Mouse (Mus musculus): ENCODE results near the gene F12.

The F12 gene

DNA sequence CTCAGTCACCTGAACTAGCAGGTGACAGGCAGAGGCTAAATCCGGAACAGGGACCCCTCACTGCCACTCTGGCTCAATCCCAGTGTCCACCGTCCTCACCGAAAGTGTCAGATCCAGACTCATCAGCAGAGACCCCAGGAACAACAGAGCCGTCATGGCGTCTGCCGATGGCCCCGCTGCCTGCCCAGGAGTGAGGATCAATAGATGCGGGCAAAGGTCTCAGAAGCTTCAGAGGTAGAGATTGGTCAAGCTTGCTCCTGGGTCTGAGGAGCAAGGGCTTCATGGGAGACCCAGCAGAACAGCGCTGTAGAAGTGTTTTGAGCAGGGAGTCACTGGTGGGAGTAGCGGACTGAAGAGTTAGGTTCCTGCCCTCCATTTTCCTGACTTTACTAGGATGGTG, at the start of gene F12:
TSS of gene F12 (minus strand) at position 181 of the 400 bp plus-strand sequence.
- in situ Hi-C loops (cut with MboI; ENCODE audit: unreplicated experiment in 2 of 2) = loop anchor here in 1 of 2 experiments (5.0 kb wide), 1 partner anchor 41 kb away; no protein-coding TSS in a partner anchor

- in situ Hi-C loops (cut with MboI; ENCODE audit: unreplicated experiment in 2 of 2) = loop anchor here (5.0 kb wide), 1 partner anchor 36 kb away; the partner anchor contains the start of gene Pdlim7 (in 2 of the 2)
Observed at GRCm38 (mm10) chr13:55476256-55476655, 49.7 kb upstream of the F12 start.

DNA sequence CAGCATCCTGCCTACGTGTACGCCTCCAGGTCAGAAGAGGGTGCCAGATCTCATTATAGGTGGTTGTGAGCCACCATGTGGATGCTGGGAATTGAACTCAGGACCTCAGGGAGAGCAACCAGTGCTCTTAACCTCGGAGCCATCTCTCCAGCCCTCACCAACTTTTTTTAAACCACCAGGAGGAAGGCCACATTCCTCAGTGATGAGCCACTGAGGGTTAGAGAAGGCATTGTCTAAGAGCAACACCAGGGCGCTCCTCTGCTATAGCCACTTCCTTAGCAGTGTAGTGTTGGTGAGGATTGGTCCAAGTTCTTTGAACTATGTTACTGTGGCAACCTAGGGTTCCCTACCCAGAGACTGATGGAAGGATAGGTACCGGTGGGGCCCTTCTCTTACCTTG, 49.2 kb upstream of the F12 start:
- in situ Hi-C loops (cut with MboI; ENCODE audit: unreplicated experiment in 2 of 2) = loop anchor here (5.0 kb wide), 1 partner anchor 37 kb away; the partner anchor contains the start of gene Pdlim7 (in 2 of the 2)

- in situ Hi-C loops (cut with MboI; ENCODE audit: unreplicated experiment in 2 of 2) = loop anchor here (5.0 kb wide), 1 partner anchor 38 kb away; the partner anchor contains the start of gene Pdlim7 (in 2 of the 2)
Observed at GRCm38 (mm10) chr13:55474621-55475069, 48.1 kb upstream of the F12 start.

GRCm38 (mm10) chr13:55473961-55474360, 47.4 kb upstream of the F12 start:
- in situ Hi-C loops (cut with MboI; ENCODE audit: unreplicated experiment in 2 of 2) = no loop called here

DNA sequence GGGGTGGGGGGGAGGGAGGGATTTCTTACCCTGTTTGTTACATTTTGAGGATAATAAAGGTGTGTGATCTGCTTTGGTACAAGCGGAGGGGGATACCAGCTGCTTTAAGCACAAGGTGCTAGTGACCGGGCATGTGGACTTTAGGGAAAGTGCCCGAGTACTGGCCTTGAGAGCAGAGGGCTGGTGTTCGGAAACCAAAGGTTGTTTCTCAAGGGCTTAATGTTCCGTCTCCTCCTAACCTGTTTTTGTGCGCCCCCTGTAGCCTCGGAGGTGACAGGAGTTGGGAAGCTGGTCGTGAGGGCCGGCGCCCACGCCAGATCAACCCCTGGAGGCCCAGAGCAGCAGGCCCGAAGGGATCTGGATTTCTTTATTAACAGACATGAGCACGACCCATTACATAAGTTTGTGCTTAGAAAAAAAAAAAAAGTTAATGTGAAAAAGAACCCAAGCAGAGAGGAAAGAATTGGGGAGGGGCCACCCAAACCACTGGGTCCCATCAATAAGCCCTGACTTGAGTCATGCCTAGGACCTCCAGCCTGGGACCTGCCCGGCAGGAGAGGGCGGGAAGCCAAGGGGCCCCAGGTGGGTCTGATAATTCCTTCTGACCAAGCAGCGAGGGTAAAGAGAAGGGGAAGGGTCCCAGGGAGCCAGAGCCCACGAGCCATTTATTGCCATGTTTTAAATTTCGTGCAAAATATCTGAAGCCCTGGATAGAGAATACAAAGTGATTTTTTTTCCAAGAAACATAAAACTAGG, 46.7 kb upstream of the F12 start:
- in situ Hi-C loops (cut with MboI; ENCODE audit: unreplicated experiment in 2 of 2) = no loop called here

DNA sequence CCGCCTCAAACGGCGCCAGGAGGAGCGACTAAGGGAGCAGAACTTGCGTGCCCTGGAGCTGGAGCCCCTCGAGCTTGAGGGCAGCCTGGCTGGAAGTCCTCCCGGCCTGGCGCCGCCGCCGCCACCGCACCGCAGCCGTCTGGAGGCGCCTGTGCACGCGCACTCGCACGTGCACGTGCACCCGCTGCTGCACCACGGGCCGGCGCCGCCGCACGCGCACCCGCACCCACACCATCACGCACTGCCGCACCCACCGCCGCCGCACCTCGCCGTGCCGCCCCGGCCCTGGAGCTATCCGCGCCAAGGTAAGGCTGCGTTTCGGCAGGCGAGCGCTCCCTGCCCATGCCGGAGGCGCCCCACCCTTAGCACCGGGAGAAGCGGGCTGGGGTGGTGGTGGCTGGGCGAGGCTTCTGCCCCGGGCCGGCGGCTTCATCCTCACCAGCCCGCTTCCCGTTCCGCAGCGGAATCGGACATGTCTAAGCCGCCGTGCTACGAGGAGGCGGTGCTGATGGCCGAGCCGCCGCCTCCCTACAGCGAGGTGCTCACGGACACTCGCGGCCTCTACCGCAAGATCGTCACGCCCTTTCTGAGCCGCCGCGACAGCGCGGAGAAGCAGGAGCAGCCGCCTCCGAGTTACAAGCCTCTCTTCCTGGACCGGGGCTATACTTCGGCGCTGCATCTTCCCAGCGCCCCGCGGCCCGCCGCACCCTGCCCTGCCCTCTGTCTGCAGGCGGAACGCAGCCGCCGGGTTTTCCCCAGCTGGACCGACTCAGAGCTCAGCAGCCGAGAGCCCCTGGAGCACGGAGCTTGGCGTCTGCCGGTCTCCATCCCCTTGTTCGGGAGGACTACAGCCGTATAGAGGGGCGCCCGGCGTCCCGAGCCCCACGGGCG, 45.8 kb upstream of the F12 start:
- in situ Hi-C loops (cut with MboI; ENCODE audit: unreplicated experiment in 2 of 2) = no loop called here

DNA sequence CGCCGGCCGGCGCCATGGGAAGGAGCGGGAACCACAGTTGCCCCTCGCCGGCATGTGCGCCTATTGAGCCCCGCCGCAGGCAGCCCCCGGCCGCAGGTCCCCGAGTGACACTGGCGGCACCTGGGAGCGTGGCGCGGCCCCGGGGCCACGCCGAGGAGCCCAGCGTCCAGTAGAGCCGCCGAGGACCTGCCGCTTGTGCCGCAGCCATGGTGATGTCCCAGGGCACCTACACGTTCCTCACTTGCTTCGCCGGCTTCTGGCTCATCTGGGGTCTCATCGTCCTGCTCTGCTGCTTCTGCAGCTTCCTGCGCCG, 45.2 kb upstream of the F12 start:
- in situ Hi-C loops (cut with MboI; ENCODE audit: unreplicated experiment in 2 of 2) = no loop called here

DNA sequence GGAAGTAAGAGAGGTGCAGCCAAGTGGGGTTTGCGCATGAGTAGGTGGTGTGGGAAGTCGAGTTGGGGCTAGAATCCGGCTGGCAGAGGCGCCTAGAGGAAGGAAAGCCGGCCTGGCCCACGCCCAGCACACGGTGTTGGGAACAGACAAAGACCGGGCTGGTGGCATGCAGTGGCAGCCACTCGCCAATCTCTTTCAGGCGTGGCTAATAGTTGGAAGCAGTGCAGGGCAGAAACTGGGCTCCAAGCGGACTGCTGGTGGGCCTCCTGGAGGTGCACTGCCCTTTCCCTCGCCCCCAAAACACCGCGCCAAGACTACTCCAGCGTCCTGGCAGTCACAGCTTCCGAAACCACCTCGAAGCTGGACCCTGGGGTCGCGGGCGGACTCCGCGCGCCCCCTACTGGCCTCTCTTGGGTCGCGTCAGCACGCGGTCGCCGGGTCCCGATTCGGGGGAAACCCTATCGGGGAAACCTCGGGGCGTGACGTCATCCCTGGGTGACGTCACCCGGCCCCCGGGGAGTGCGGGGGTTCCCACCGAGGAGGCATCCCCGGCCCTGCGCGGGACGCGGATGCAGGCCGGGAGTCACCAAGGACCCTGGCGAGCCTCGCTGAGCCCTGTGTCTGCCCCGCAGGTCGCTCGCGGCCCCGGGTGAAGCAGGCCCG, 44.7 kb upstream of the F12 start:
- in situ Hi-C loops (cut with MboI; ENCODE audit: unreplicated experiment in 2 of 2) = no loop called here

DNA sequence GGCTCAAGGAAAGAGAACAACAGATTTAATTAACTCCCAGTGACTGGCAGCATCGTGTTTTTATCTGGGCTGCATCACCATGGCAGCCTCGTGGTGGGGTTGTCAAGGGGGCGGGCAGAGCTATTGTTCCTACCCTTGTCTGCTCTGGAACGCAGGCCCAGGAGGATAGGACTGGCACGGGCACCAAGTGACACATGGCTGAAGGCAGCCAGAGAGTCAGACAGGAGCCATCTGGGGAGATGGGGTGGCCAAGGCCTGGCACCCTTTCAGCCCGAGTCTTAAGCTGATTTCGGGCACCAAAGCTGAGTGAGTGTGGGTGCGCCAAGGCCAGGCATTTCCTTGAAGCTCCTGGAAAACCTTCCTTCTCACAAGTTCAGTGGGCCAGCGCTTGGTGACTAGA, 43.8 kb upstream of the F12 start:
- in situ Hi-C loops (cut with MboI; ENCODE audit: unreplicated experiment in 2 of 2) = no loop called here

DNA sequence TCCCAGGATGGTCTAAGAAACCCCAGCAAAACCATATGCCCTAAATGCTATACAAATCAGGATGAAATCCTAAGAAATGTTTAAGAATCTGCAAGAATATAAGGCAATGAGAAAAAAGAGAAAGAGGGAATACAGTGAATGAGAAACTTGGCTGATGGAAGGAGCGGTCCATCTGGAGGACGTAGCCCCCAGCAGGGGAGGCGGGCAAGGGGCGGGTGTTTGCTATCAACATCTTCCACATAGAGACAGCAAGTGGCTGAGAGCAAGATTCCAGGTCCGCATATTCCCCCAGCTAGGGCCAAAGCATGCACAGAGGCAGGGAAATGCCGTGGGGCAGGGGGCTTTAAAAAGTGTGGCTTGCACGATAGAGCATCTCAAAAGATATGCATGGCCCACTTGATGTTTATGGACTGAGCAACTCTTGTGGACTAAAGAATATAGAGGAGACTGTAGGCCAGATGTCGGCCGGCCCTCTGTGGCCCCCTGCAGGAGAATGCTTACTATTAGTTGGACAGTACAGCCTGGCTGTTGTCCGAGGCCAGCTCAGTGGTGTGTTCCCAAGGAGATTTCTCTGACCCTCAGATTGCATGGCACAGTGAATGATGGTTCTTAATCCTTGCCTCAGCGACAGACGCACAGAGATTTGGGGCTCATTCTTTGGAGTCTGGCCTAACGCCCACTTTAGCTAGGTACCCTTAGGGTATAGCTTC, 42.4 kb upstream of the F12 start:
- in situ Hi-C loops (cut with MboI; ENCODE audit: unreplicated experiment in 2 of 2) = loop anchor here (5.0 kb wide), 2 partner anchors 42 to 47 kb away; partner anchors contain the start of gene F12 (in 1 of the 2)

- in situ Hi-C loops (cut with MboI; ENCODE audit: unreplicated experiment in 2 of 2) = loop anchor here (5.0 kb wide), 2 partner anchors 39 to 44 kb away; partner anchors contain the start of gene F12 (in 1 of the 2)
Observed at GRCm38 (mm10) chr13:55465830-55466440, 39.3 kb upstream of the F12 start.

GRCm38 (mm10) chr13:55465184-55465583, 38.6 kb upstream of the F12 start:
- in situ Hi-C loops (cut with MboI; ENCODE audit: unreplicated experiment in 2 of 2) = loop anchor here (5.0 kb wide), 2 partner anchors 38 to 43 kb away; partner anchors contain the start of gene F12 (in 1 of the 2)

- in situ Hi-C loops (cut with MboI; ENCODE audit: unreplicated experiment in 2 of 2) = no loop called here
Observed at GRCm38 (mm10) chr13:55464027-55464884, 37.7 kb upstream of the F12 start, which contains the start of gene Prr7. TSS of gene Prr7 (plus strand) at chr13:55464267.

- in situ Hi-C loops (cut with MboI; ENCODE audit: unreplicated experiment in 2 of 2) = no loop called here
Observed at GRCm38 (mm10) chr13:55463399-55464026, 36.9 kb upstream of the F12 start.

- in situ Hi-C loops (cut with MboI; ENCODE audit: unreplicated experiment in 2 of 2) = no loop called here
Observed at GRCm38 (mm10) chr13:55462965-55463364, 36.4 kb upstream of the F12 start.

DNA sequence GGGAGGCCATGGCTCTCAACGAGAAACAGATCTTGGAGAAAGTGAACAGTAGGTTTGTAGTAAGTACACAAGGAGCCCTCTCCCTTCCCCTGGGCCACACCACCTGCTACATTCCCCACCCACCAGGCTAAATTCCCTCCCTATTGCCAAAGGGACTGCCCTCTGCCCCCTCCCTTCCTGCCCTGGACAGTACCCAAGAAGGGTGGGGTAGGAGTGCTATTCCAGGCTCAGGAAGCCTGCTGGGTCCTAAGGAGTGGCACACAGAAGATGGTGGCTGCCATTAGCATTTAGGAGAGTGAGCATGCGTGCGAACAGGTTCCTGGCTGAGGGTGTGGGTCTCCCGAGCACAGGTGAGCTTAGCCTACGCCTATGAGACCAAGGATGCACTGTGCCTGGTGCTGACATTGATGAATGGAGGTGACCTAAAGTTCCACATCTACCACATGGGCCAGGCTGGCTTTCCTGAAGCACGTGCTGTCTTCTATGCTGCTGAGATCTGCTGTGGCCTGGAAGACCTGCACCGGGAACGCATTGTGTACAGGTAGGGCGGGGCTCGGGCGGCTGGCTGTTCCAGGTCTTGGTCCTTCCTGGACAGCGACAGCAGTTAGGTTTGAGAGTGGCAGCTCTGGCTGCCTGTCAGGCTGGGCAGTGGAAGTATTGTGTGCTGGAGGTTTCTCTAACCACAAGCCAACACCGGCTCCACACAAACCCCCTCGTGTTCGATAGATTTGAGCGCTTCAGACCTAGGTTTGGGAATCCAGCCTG, 25.4 kb upstream of the F12 start:
- in situ Hi-C loops (cut with MboI; ENCODE audit: unreplicated experiment in 2 of 2) = no loop called here

Measured in v-Abl transformed pro-B cells (cell line).